Mouse (Mus musculus) lung, postnatal 0 days (tissue): Measurements from ENCODE around the gene Trp53.

Source experiments
- CTCF ChIP-seq: IDR thresholded peaks from 2 replicates; pipeline ENCODE4 v1.5.1; 2016; ENCODE audit warnings: antibody characterized with exemption, mild to moderate bottlenecking
- EP300 ChIP-seq: IDR thresholded peaks from 2 replicates; pipeline ENCODE4 v1.6.1; 2016; ENCODE audit warnings: antibody characterized with exemption, mild to moderate bottlenecking, control low read depth

- TF ChIP-seq CTCF (no peak), EP300 (no peak)
Observed at GRCm38 (mm10) chr11:69551310-69551709, 28.8 kb upstream of the Trp53 start.
